Mouse (Mus musculus): ENCODE measurements around the gene Csdc2. TPM values are rescaled to one million over a fixed set of nuclear protein-coding genes. Genes with fewer than 3 reads are reported as not detected.

The Csdc2 gene
- polyA plus RNA-seq, 1 experiment from 2014 or later = 60.6 TPM

- no peaks in the 10 kb centered on the region for H3K36me3 ChIP-seq (ENCODE audit: poor library complexity, severe bottlenecking)
- peaks cover 15% of the 10 kb centered on the region for H3K4me1 ChIP-seq
- ATAC-seq = no peak
- H3K4me2 ChIP-seq = no peak overlapping the region
- H3K27ac ChIP-seq = no peak overlapping the region
- H3K4me3 ChIP-seq = no peak overlapping the region
- H3K27me3 ChIP-seq = no peaks in the 10 kb centered on the region
- H3K9ac ChIP-seq = no peak overlapping the region
- H3K9me3 ChIP-seq (replicated peaks) = no peaks in the 10 kb centered on the region
- 67% methylated on average over 1 of the region's 1 CpGs for WGBS
Observed at GRCm38 (mm10) chr15:81982173-81982572, 45.6 kb downstream of the Csdc2 start.

- Histone ChIP-seq H3K9ac (no peak overlapping the region), H3K4me3 (no peak overlapping the region), H3K4me1 (peaks cover 23% of the 10 kb centered on the region), H3K36me3 (ENCODE audit: poor library complexity, severe bottlenecking) (no peaks in the 10 kb centered on the region), H3K4me2 (0 out of 2 replicates have a peak overlapping the region, but pooled peaks have one; percentile 10), H3K9me3 (replicated peaks) (no peaks in the 10 kb centered on the region), H3K27ac (peak overlapping the region; percentile 76), H3K27me3 (no peaks in the 10 kb centered on the region)
- ATAC-seq = 0 out of 2 replicates have a peak, but pooled peaks have one; percentile 41
- WGBS = 24% methylated on average over 2 of the region's 2 CpGs
Observed at GRCm38 (mm10) chr15:81985267-81986161, 49.0 kb downstream of the Csdc2 start.

GRCm38 (mm10) chr15:81987646-81988045 lies 51.1 kb downstream of the Csdc2 start, which contains the start of gene Xrcc6:
Gene Xrcc6 (plus strand): TSS chr15:81987835.
- H3K27ac ChIP-seq = no peak within 1 kb of the TSS
- no peak within 1 kb of the TSS for H3K9ac ChIP-seq
- no peaks in the 10 kb centered on the region for H3K9me3 ChIP-seq (replicated peaks)
- no peak for ATAC-seq
- H3K27me3 ChIP-seq = no peaks in the 10 kb centered on the region
- H3K4me3 ChIP-seq = no peak within 1 kb of the TSS
- whole genome bisulfite sequencing = 78% methylated on average over 3 of the region's 3 CpGs
- no peak within 1 kb of the TSS for H3K4me2 ChIP-seq
- H3K4me1 ChIP-seq = peaks cover 23% of the 10 kb centered on the region
- peaks cover 8% of the 10 kb centered on the region for H3K36me3 ChIP-seq (ENCODE audit: poor library complexity, severe bottlenecking)

GRCm38 (mm10) chr15:81989371-81990062 lies 53.0 kb downstream of the Csdc2 start:
- Histone ChIP-seq H3K4me3 (no peak overlapping the region), H3K27me3 (no peaks in the 10 kb centered on the region), H3K4me1 (peaks cover 23% of the 10 kb centered on the region), H3K27ac (peak overlapping the region; percentile 52; the same call in 1 of the 2 replicates), H3K9ac (0 out of 2 replicates have a peak overlapping the region, but pooled peaks have one; percentile 39), H3K9me3 (replicated peaks) (no peaks in the 10 kb centered on the region), H3K4me2 (no peak overlapping the region), H3K36me3 (ENCODE audit: poor library complexity, severe bottlenecking) (peaks cover 27% of the 10 kb centered on the region)
- ATAC-seq = peak; percentile 73
- WGBS = 38% methylated on average over 11 of the region's 11 CpGs

DNA sequence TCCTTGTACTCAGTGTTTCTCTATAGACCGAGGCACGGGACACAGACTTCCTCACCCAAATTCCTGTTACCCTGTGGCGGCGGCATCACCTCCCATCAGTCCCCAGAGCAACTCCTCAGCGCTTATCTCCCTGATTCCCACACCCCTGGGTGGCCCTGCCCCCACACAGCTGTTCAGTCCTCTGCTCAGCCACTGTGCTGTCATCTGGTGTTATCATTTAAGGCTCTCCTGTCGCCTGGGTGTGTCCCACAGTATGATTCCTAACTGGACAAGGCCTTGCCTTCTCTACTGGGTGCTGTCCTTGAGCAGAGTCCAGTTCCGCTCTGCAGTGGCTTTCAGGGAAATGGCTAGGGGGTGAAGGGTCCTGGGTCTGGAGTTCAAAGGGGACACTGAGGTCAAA lies 54.0 kb downstream of the Csdc2 start:
- Histone ChIP-seq H3K4me3 (no peak overlapping the region), H3K4me2 (no peak overlapping the region), H3K9me3 (replicated peaks) (no peaks in the 10 kb centered on the region), H3K27me3 (no peaks in the 10 kb centered on the region), H3K9ac (no peak overlapping the region), H3K36me3 (ENCODE audit: poor library complexity, severe bottlenecking) (peaks cover 37% of the 10 kb centered on the region), H3K27ac (no peak overlapping the region), H3K4me1 (peaks cover 13% of the 10 kb centered on the region)
- 65% methylated on average over 7 of the region's 7 CpGs for WGBS
- ATAC-seq = no peak

GRCm38 (mm10) chr15:81993992-81994391 lies 57.4 kb downstream of the Csdc2 start:
- Histone ChIP-seq H3K27me3 (no peaks in the 10 kb centered on the region), H3K36me3 (ENCODE audit: poor library complexity, severe bottlenecking) (peaks cover 72% of the 10 kb centered on the region), H3K9me3 (replicated peaks) (no peaks in the 10 kb centered on the region), H3K4me1 (peaks cover 7% of the 10 kb centered on the region; the same call in 1 of the 2 replicates), H3K9ac (no peak overlapping the region), H3K4me3 (no peak overlapping the region), H3K27ac (no peak overlapping the region), H3K4me2 (no peak overlapping the region)
- ATAC-seq = no peak
- WGBS = 88% methylated on average over 6 of the region's 6 CpGs

Other genes starting within 250 kb of the Csdc2 start
- 7.4 and 7.7 TPM in 2 replicates for gene Chadl, start 239.5 kb upstream of the Csdc2 start, polyA plus RNA-seq (2015; fragmentation: Nextera tagmentation; extraction: Ambion mirVana)
- 41.5 and 44.3 TPM in 2 replicates for gene Zc3h7b, start 191.7 kb upstream of the Csdc2 start, polyA plus RNA-seq (2015; fragmentation: Nextera tagmentation; extraction: Ambion mirVana)
- 141 and 160 TPM in 2 replicates for gene Rangap1, start 191.2 kb upstream of the Csdc2 start, polyA plus RNA-seq (2015; fragmentation: Nextera tagmentation; extraction: Ambion mirVana)
- gene Tef, start 134.3 kb upstream of the Csdc2 start, polyA plus RNA-seq (2015; fragmentation: Nextera tagmentation; extraction: Ambion mirVana) = 24.2 and 24.9 TPM in 2 replicates
- gene Tob2, start 78.0 kb upstream of the Csdc2 start, polyA plus RNA-seq (2015; fragmentation: Nextera tagmentation; extraction: Ambion mirVana) = 19.1 and 21.7 TPM in 2 replicates
- 159 and 177 TPM in 2 replicates for gene Phf5a, start 64.8 kb upstream of the Csdc2 start, polyA plus RNA-seq (2015; fragmentation: Nextera tagmentation; extraction: Ambion mirVana)
- 202 and 211 TPM in 2 replicates for gene Aco2, start 64.5 kb upstream of the Csdc2 start, polyA plus RNA-seq (2015; fragmentation: Nextera tagmentation; extraction: Ambion mirVana)
- gene Polr3h, start 10.5 kb upstream of the Csdc2 start, polyA plus RNA-seq (2015; fragmentation: Nextera tagmentation; extraction: Ambion mirVana) = 85.7 and 86.0 TPM in 2 replicates
- gene Pmm1, start 24.2 kb downstream of the Csdc2 start, polyA plus RNA-seq (2015; fragmentation: Nextera tagmentation; extraction: Ambion mirVana) = 62.2 and 62.5 TPM in 2 replicates
- not detected in 2 replicates for gene 1700029P11Rik, start 43.8 kb downstream of the Csdc2 start, polyA plus RNA-seq (2015; fragmentation: Nextera tagmentation; extraction: Ambion mirVana)
- 59.9 and 65.3 TPM in 2 replicates for gene Xrcc6, start 51.1 kb downstream of the Csdc2 start, polyA plus RNA-seq (2015; fragmentation: Nextera tagmentation; extraction: Ambion mirVana)
- 36.7 and 38.4 TPM in 2 replicates for gene Desi1, start 97.1 kb downstream of the Csdc2 start, polyA plus RNA-seq (2015; fragmentation: Nextera tagmentation; extraction: Ambion mirVana)
- gene Snu13, start 110.8 kb downstream of the Csdc2 start, polyA plus RNA-seq (2015; fragmentation: Nextera tagmentation; extraction: Ambion mirVana) = 270 and 290 TPM in 2 replicates
- not detected in 2 replicates for gene 4930407I10Rik, start 122.4 kb downstream of the Csdc2 start, polyA plus RNA-seq (2015; fragmentation: Nextera tagmentation; extraction: Ambion mirVana)
- gene Mei1, start 133.2 kb downstream of the Csdc2 start, polyA plus RNA-seq (2015; fragmentation: Nextera tagmentation; extraction: Ambion mirVana) = 0.04 and 0.14 TPM in 2 replicates
- gene Ccdc134, start 191.2 kb downstream of the Csdc2 start, polyA plus RNA-seq (2015; fragmentation: Nextera tagmentation; extraction: Ambion mirVana) = 15.2 and 15.9 TPM in 2 replicates
- gene Srebf2, start 210.4 kb downstream of the Csdc2 start, polyA plus RNA-seq (2015; fragmentation: Nextera tagmentation; extraction: Ambion mirVana) = 200 and 218 TPM in 2 replicates

Data from forebrain, embryonic 13.5 days (tissue).